Comparison of ENCODE assay signal across 8 mouse cellular contexts in genomic region chr13:49015366-49016306, GRCm38 (mm10). TPM values are rescaled to one million over a fixed set of nuclear protein-coding genes. Genes with fewer than 3 reads are reported as not detected.
A peak's percentile ranks its signal among the peaks of the same experiment; 100 is the strongest.
DNase-seq lines count a peak whose midpoint lies in the region; ATAC-seq and TF ChIP-seq lines count a peak whose summit lies in the region.
"Had no signal": no experiment of that assay in that cellular context is flagged by ENCODE, and none has a peak within 500 bp of the region (broad histone marks: within the 10 kb centered on the region; RNA-seq: fewer than 3 reads in every experiment).

No protein-coding gene starts in this region.

- peak; percentile 21 for DNase-seq in CD4-positive helper T cell, adult 2 months (ENCODE audit: low read depth, low spot score)
- peak; percentile 67 for DNase-seq in MN1 (ENCODE audit: low spot score)
- peak; percentile 77 for DNase-seq in intestine, embryonic 14.5 days (ENCODE audit: low spot score)
- DNase-seq in lung, postnatal 0 days (ENCODE audit: low spot score), result peak; percentile 81
- no peak for DNase-seq in gastrocnemius, postnatal 4 days (ENCODE audit: low spot score in 2 of 2)

- peak; percentile 54 for TF ChIP-seq CTCF in lung, postnatal 0 days (IDR thresholded peaks at IDR 0.05)
- TF ChIP-seq CTCF in small intestine, adult 2 months (IDR thresholded peaks at IDR 0.05; ENCODE audit: extremely low read depth, insufficient read length, insufficient replicate concordance, low read depth, low read length), result peak; percentile 16; the same call in 1 of the 2 replicates

- TF ChIP-seq POLR2A in small intestine, adult 2 months (IDR thresholded peaks at IDR 0.05; ENCODE audit: low read depth, low read length), result no peak

- ATAC-seq in embryonic facial prominence, embryonic 12.5 days (ENCODE audit: insufficient number of reproducible peaks, insufficient read depth, low FRiP score, low TSS enrichment), result no peak; the same call in 1 of the 2 replicates
- peak; percentile 78; the same call in 1 of the 2 replicates for ATAC-seq in intestine, embryonic 14.5 days (replicated peaks; ENCODE audit: low FRiP score, low TSS enrichment, low read depth)
- peak; percentile 63 for ATAC-seq in lung, postnatal 0 days

- H3K4me3 ChIP-seq in embryonic facial prominence, embryonic 12.5 days, result peak overlapping the region; percentile 23
- H3K4me3 ChIP-seq in intestine, embryonic 14.5 days (ENCODE audit: low read depth, low read length), result peak overlapping the region; percentile 12
- peak overlapping the region; percentile 12; the same call in 1 of the 2 replicates for H3K4me3 ChIP-seq in lung, postnatal 0 days (ENCODE audit: low read depth, low read length)
- peak overlapping the region; percentile 34 for H3K4me3 ChIP-seq in small intestine, adult 2 months (ENCODE audit: low read depth, low read length)
- H3K4me3 ChIP-seq: erythroblast, embryonic 14.5 days had no signal

- peak overlapping the region; percentile 86 for H3K27ac ChIP-seq in embryonic facial prominence, embryonic 12.5 days
- H3K27ac ChIP-seq in intestine, embryonic 14.5 days (ENCODE audit: low read depth), result peak overlapping the region; percentile 54
- no peak overlapping the region for H3K27ac ChIP-seq in lung, postnatal 0 days (ENCODE audit: low read length)
- no peak overlapping the region for H3K27ac ChIP-seq in small intestine, adult 2 months (ENCODE audit: insufficient read depth, low read depth, low read length)

- H3K27me3 ChIP-seq in embryonic facial prominence, embryonic 12.5 days, result no peaks in the 10 kb centered on the region
- no peaks in the 10 kb centered on the region for H3K27me3 ChIP-seq in intestine, embryonic 14.5 days (replicated peaks; ENCODE audit: control insufficient read depth, insufficient read depth, low read length)
- no peaks in the 10 kb centered on the region for H3K27me3 ChIP-seq in lung, postnatal 0 days (replicated peaks; ENCODE audit: insufficient read depth, low read length)
- H3K27me3 ChIP-seq in small intestine, adult 2 months (ENCODE audit: control insufficient read depth, insufficient read depth, low read length), result no peaks in the 10 kb centered on the region

- no peak for TF ChIP-seq EP300 in lung, postnatal 0 days (IDR thresholded peaks at IDR 0.05)

- H3K4me1 ChIP-seq in embryonic facial prominence, embryonic 12.5 days, result peaks cover 4% of the 10 kb centered on the region; the same call in 1 of the 2 replicates
- H3K4me1 ChIP-seq in intestine, embryonic 14.5 days (replicated peaks; ENCODE audit: control insufficient read depth, insufficient read depth, low read length), result peaks cover 16% of the 10 kb centered on the region
- H3K4me1 ChIP-seq in lung, postnatal 0 days (ENCODE audit: insufficient read depth, low read depth, low read length), result 0 out of 2 replicates have a peak, but pooled peaks cover 6% of the 10 kb centered on the region
- no peaks in the 10 kb centered on the region; the same call in 1 of the 2 replicates for H3K4me1 ChIP-seq in small intestine, adult 2 months (ENCODE audit: control insufficient read depth, insufficient read depth, insufficient read length, low read length)

- H3K9me3 ChIP-seq in embryonic facial prominence, embryonic 12.5 days, result 0 out of 2 replicates have a peak, but pooled peaks cover 3% of the 10 kb centered on the region
- peaks cover 7% of the 10 kb centered on the region; the same call in 1 of the 2 replicates for H3K9me3 ChIP-seq in intestine, embryonic 14.5 days (ENCODE audit: control insufficient read depth, low read length)
- no peaks in the 10 kb centered on the region for H3K9me3 ChIP-seq in lung, postnatal 0 days (ENCODE audit: low read length)

- no peaks in the 10 kb centered on the region for H3K36me3 ChIP-seq in embryonic facial prominence, embryonic 12.5 days
- no peaks in the 10 kb centered on the region for H3K36me3 ChIP-seq in intestine, embryonic 14.5 days (ENCODE audit: control insufficient read depth, insufficient read depth, low read length)
- no peaks in the 10 kb centered on the region for H3K36me3 ChIP-seq in lung, postnatal 0 days (ENCODE audit: insufficient read depth, low read length)
- no peaks in the 10 kb centered on the region for H3K36me3 ChIP-seq in small intestine, adult 2 months (ENCODE audit: control insufficient read depth, insufficient read depth, low read length)

- H3K9ac ChIP-seq in embryonic facial prominence, embryonic 12.5 days, result peak overlapping the region; percentile 17; the same call in 1 of the 2 replicates
- H3K9ac ChIP-seq in intestine, embryonic 14.5 days (ENCODE audit: low read length), result peak overlapping the region; percentile 25
- no peak overlapping the region for H3K9ac ChIP-seq in lung, postnatal 0 days (replicated peaks; ENCODE audit: low read depth)

- peak overlapping the region; percentile 52 for H3K4me2 ChIP-seq in embryonic facial prominence, embryonic 12.5 days (replicated peaks)
- peak overlapping the region; percentile 46 for H3K4me2 ChIP-seq in intestine, embryonic 14.5 days (ENCODE audit: low read length)
- H3K4me2 ChIP-seq in lung, postnatal 0 days (replicated peaks; ENCODE audit: low read depth, low read length), result peak overlapping the region; percentile 51

- WGBS in embryonic facial prominence, embryonic 12.5 days, result 2% methylated on average over 30 of the region's 30 CpGs
- WGBS in intestine, embryonic 14.5 days, result 9% methylated on average over 30 of the region's 30 CpGs
- 6% methylated on average over 30 of the region's 30 CpGs for WGBS in lung, postnatal 0 days
- 46% methylated on average over 30 of the region's 30 CpGs for WGBS in small intestine, adult 2 months

RNA-seq across cellular contexts. Expression of gene Fam120a, which starts 47.8 kb away (rescaled TPM):
- 19.0 and 19.3 TPM in 2 replicates for polyA plus RNA-seq in embryonic facial prominence, embryonic 12.5 days (2016; fragmentation: Nextera tagmentation; extraction: Ambion mirVana)
- polyA plus RNA-seq in intestine, embryonic 14.5 days (2014; fragmentation: Nextera tagmentation; extraction: Ambion mirVana), result 43.0 and 43.8 TPM in 2 replicates
- polyA plus RNA-seq in lung, postnatal 0 days (2015; fragmentation: Nextera tagmentation; extraction: Ambion mirVana), result 19.4 and 19.5 TPM in 2 replicates
- polyA plus RNA-seq in small intestine, adult 2 months (2012; rRNA removed), result 56.5 and 80.1 TPM in 2 replicates
- total RNA-seq in gastrocnemius, postnatal 4 days (2021), result 100 to 1,000 TPM; 132 to 135 TPM

Comparison
In these comparisons a context has a peak if more than half of its experiments do, and no peak if none do; other contexts are left out.
1. DNase-seq: peak in CD4-positive helper T cell, adult 2 months (single experiment), MN1 (single experiment), intestine, embryonic 14.5 days (single experiment) and lung, postnatal 0 days (single experiment); none in gastrocnemius, postnatal 4 days (0 of 2).
2. H3K27ac ChIP-seq: peak in embryonic facial prominence, embryonic 12.5 days (single experiment) and intestine, embryonic 14.5 days (single experiment); none in lung, postnatal 0 days (single experiment) and small intestine, adult 2 months (single experiment).
3. Peak in every context shown above with its lines, with median percentiles within 50 percentile points of each other: H3K4me2 ChIP-seq and H3K4me3 ChIP-seq.